Mouse (Mus musculus) C2C12 (cell line): ENCODE measurements around the gene D130052B06Rik. TPM values are rescaled to one million over a fixed set of nuclear protein-coding genes. Genes with fewer than 3 reads are reported as not detected.

ENCODE experiments used
- H3K27me3 ChIP-seq: one replicate; pipeline ENCODE4 v1.6.1; 2011; ENCODE audit not compliant: control insufficient read depth, insufficient read depth, insufficient read length
- H3K36me3 ChIP-seq: one replicate; pipeline ENCODE4 v1.6.1; 2011; ENCODE audit not compliant: control insufficient read depth, insufficient read depth
- H3K4me3 ChIP-seq: one replicate; pipeline ENCODE4 v1.5.1; 2011; ENCODE audit warnings: mild to moderate bottlenecking, control low read depth; ENCODE audit not compliant: poor library complexity, insufficient read depth, severe bottlenecking
- H3K79me2 ChIP-seq: one replicate; pipeline ENCODE4 v1.6.1; 2011; ENCODE audit not compliant: control insufficient read depth, insufficient read depth
- H3K79me3 ChIP-seq: one replicate; pipeline ENCODE4 v1.6.1; 2011; ENCODE audit warnings: low read depth, control low read depth
- H3ac ChIP-seq: one replicate; pipeline ENCODE3; 2011; ENCODE audit warnings: low read depth; ENCODE audit not compliant: control insufficient read depth, insufficient read length
- CEBPB ChIP-seq: IDR thresholded peaks from one replicate; pipeline ENCODE4 v1.6.1; 2011; ENCODE audit warnings: low read depth, mild to moderate bottlenecking, control low read depth, moderate library complexity
- CTCF ChIP-seq: IDR thresholded peaks from one replicate; pipeline ENCODE4 v1.5.1; 2011; ENCODE audit not compliant: control insufficient read depth, insufficient read depth, insufficient read length
- FOSL1 ChIP-seq: IDR thresholded peaks from one replicate; pipeline ENCODE4 v1.8.0; 2011; ENCODE audit warnings: mild to moderate bottlenecking, low read length; ENCODE audit not compliant: poor library complexity, insufficient read depth, severe bottlenecking
- MAX ChIP-seq: IDR thresholded peaks from one replicate; pipeline ENCODE4 v1.6.1; 2011; ENCODE audit warnings: mild to moderate bottlenecking, control low read depth
- MYOD1 ChIP-seq: IDR thresholded peaks from one replicate; pipeline ENCODE4 v1.6.1; 2011; ENCODE audit warnings: low read depth; ENCODE audit not compliant: control insufficient read depth, insufficient read length
- MYOG ChIP-seq: IDR thresholded peaks from one replicate; pipeline ENCODE4 v1.6.1; 2011; ENCODE audit not compliant: control insufficient read depth, insufficient read length; ENCODE audit errors: extremely low read depth
- USF1 ChIP-seq: IDR thresholded peaks from one replicate; pipeline ENCODE4 v1.6.1; 2011; ENCODE audit warnings: low read depth, mild to moderate bottlenecking, control low read depth, moderate library complexity
- polyA plus RNA-seq: library from polyadenylated mRNA; unstranded; fragments of >200 nt; fragmentation: generic; extraction: Trizol; gene quantifications from one replicate; pipeline ENCODE4 v1.2.1, GENCODE M21; 2012; ENCODE audit warnings: missing spikeins

Gene D130052B06Rik
- polyA plus RNA-seq, 1 experiment: not detected

DNA sequence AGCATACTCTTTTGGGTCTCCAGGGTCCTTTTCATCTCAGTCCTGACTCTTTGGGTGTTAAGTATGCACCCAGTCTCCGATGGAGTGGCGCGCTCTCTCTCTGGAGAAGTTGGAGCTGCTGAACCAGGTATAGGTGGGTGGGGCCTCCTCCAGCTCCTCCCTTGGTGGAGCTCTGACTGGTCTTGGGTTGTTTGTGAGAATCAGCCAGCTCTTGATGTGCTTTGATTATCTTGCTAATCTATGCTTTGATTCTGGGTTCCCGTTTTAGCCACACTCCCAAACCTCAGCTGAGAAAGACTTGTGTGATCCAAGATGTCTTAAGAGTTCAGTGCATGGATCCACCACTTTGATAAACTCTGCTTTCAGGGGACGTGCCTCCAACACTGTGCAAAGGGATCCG is 20.2 kb upstream of the D130052B06Rik start, which contains the start of gene Gabrp:
Gene Gabrp (minus strand): TSS at position 101 of the 400 bp plus-strand sequence.
- H3ac ChIP-seq: no peak within 1 kb of the TSS
- H3K36me3 ChIP-seq: no peaks in the 10 kb centered on the region
- no peak within 1 kb of the TSS for H3K4me3 ChIP-seq
- no peaks in the 10 kb centered on the region for H3K27me3 ChIP-seq
- H3K79me3 ChIP-seq: no peaks in the 10 kb centered on the region
- H3K79me2 ChIP-seq: no peaks in the 10 kb centered on the region
- TF ChIP-seq MYOG: no peak
- no peak for TF ChIP-seq FOSL1
- no peak for TF ChIP-seq MAX

- H3K36me3 ChIP-seq: no peaks in the 10 kb centered on the region
- H3K27me3 ChIP-seq: no peaks in the 10 kb centered on the region
- TF ChIP-seq CEBPB (no peak), MAX (no peak), MYOG (no peak), FOSL1 (no peak), CTCF (no peak), MYOD1 (no peak), USF1 (no peak)
- no peak overlapping the region for H3ac ChIP-seq
- H3K79me2 ChIP-seq: no peaks in the 10 kb centered on the region
- H3K4me3 ChIP-seq: no peak overlapping the region
- H3K79me3 ChIP-seq: no peaks in the 10 kb centered on the region
These were observed 19.5 kb upstream of the D130052B06Rik start for GRCm38 (mm10) chr11:33579621-33580020.

DNA sequence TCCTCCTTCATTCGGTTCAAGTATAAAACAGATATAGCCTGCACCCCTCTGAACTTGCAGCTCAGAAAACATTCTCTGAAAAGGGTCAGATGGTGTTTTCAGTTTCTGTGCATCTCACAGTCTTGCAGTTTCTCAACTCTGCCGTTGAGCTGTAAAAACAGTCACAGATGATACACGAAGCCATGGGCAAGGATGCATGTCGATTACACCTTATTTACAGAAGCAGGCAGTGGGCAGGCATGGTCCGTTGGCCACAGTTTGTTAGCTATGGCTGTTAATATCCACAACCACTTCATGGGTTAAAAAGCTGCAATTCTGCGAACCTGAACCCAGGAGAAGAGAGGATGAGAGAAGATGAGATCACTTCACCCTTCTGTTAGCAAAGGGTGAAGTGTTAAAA is 12.5 kb upstream of the D130052B06Rik start:
- H3K79me3 ChIP-seq: no peaks in the 10 kb centered on the region
- H3K4me3 ChIP-seq: no peak overlapping the region
- no peaks in the 10 kb centered on the region for H3K79me2 ChIP-seq
- TF ChIP-seq CTCF (no peak), FOSL1 (no peak), MYOG (no peak), CEBPB (no peak), MAX (no peak), MYOD1 (no peak), USF1 (no peak)
- H3ac ChIP-seq: no peak overlapping the region
- no peaks in the 10 kb centered on the region for H3K27me3 ChIP-seq
- H3K36me3 ChIP-seq: no peaks in the 10 kb centered on the region

GRCm38 (mm10) chr11:33590771-33591170 is 8.3 kb upstream of the D130052B06Rik start:
- TF ChIP-seq MAX (no peak), CEBPB (no peak), FOSL1 (no peak), MYOG (no peak), USF1 (no peak)
- Histone ChIP-seq H3K79me2 (no peaks in the 10 kb centered on the region), H3K27me3 (peaks cover 6% of the 10 kb centered on the region), H3K4me3 (no peak overlapping the region), H3K36me3 (no peaks in the 10 kb centered on the region), H3ac (no peak overlapping the region), H3K79me3 (no peaks in the 10 kb centered on the region)

- Histone ChIP-seq H3K4me3 (no peak overlapping the region), H3K36me3 (no peaks in the 10 kb centered on the region), H3K79me2 (no peaks in the 10 kb centered on the region), H3K27me3 (peaks cover 7% of the 10 kb centered on the region), H3K79me3 (no peaks in the 10 kb centered on the region), H3ac (no peak overlapping the region)
- no peak for TF ChIP-seq MAX
- no peak for TF ChIP-seq MYOG
These were observed 6.3 kb upstream of the D130052B06Rik start for GRCm38 (mm10) chr11:33592826-33593225.

- H3K79me3 ChIP-seq: no peaks in the 10 kb centered on the region
- H3K79me2 ChIP-seq: no peaks in the 10 kb centered on the region
- H3K36me3 ChIP-seq: no peaks in the 10 kb centered on the region
- peaks cover 10% of the 10 kb centered on the region for H3K27me3 ChIP-seq
- TF ChIP-seq CEBPB: no peak
- no peak for TF ChIP-seq MAX
- TF ChIP-seq FOSL1: no peak
- no peak for TF ChIP-seq MYOD1
- H3K4me3 ChIP-seq: no peak overlapping the region
- no peak overlapping the region for H3ac ChIP-seq
These were observed 2.4 kb upstream of the D130052B06Rik start for GRCm38 (mm10) chr11:33596655-33597054.
